Mouse (Mus musculus): ENCODE results near the gene Gm14569.

- TF ChIP-seq CTCF (IDR thresholded peaks at IDR 0.05; ENCODE audit: control insufficient read depth, insufficient read depth, insufficient replicate concordance, low read depth, low read length) (no peak), POLR2A (IDR thresholded peaks at IDR 0.05; ENCODE audit: control insufficient read depth, low read depth, low read length) (no peak)
Observed at GRCm38 (mm10) chrX:36474873-36475272, 16.8 kb downstream of the Gm14569 start.

Data from testis, adult 2 months (tissue).